Mouse (Mus musculus): Measurements from ENCODE around the gene Prdm15. TPM values are rescaled to one million over a fixed set of nuclear protein-coding genes. Genes with fewer than 3 reads are reported as not detected.

Gene Prdm15
- total and polyA plus RNA-seq, 3 experiments = 5.0 to 28.3 (median 11.7) TPM

DNA sequence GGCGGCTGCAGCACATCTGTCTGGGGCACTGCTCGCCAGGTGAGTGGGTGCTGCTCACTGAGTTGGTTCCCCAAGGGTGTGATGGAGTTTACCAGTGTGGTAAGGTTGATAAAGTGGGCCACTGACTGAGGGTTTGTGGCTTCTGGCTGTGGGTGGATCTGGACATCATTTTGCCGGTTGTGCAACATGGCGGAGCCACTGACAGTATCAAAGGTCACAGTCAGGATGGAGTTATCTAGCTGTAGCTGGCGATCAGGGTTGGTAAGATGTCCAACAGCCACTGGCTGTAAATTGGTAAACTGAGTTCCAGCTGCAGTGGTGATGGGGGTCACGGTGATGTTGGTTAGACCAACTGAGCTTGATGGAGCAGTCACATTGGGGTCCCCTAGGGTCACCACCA lies 57.4 kb downstream of the Prdm15 start:
- Histone ChIP-seq H3K4me3 (ENCODE audit: low read depth, low read length) (no peak overlapping the region), H3K27me3 (ENCODE audit: insufficient read depth, low read length) (no peaks in the 10 kb centered on the region), H3K36me3 (replicated peaks) (peaks cover 73% of the 10 kb centered on the region), H3K4me1 (ENCODE audit: insufficient read depth, low read depth, low read length) (peaks cover 27% of the 10 kb centered on the region), H3K9me3 (replicated peaks) (no peaks in the 10 kb centered on the region)
- DNase-seq (ENCODE audit: low spot score) = no peak
- TF ChIP-seq POLR2AphosphoS5 (IDR thresholded peaks at IDR 0.05; ENCODE audit: insufficient replicate concordance, low read depth, low read length) (no peak), CTCF (IDR thresholded peaks at IDR 0.05; ENCODE audit: low read depth, low read length) (no peak), GATA1 (IDR thresholded peaks at IDR 0.05; ENCODE audit: borderline replicate concordance, low read length) (no peak), TAL1 (conservative IDR thresholded peaks at IDR 0.05; ENCODE audit: low read depth, low read length) (no peak), GATA2 (IDR thresholded peaks at IDR 0.05; ENCODE audit: borderline replicate concordance, low read depth, low read length) (no peak)
- ATAC-seq (ENCODE audit: extremely low read depth, insufficient number of reproducible peaks, low FRiP score, poor library complexity, severe bottlenecking) = no peak

DNA sequence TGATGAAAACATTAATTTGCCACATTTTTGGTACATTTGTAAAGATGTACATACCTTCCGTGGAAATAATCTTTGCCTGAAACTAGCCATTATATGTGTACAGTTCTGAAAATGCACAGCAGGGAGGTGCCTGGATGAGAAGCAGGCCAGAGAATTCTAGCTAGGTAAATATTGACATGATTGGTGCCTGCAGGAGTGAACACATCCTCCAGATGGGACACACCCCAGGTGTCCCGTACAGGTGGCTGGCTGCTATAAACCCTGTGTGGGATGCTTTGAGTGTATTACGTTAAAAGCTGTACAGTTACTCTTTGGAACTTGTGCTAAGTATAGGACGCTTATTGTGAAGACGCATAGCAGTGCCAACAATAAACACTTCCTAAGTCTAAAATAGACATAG lies 68.6 kb downstream of the Prdm15 start:
- Histone ChIP-seq H3K36me3 (replicated peaks) (no peaks in the 10 kb centered on the region), H3K27me3 (ENCODE audit: insufficient read depth, low read length) (peaks cover 6% of the 10 kb centered on the region; the same call in 1 of the 2 replicates), H3K9me3 (replicated peaks) (no peaks in the 10 kb centered on the region), H3K4me1 (ENCODE audit: insufficient read depth, low read depth, low read length) (peaks cover 6% of the 10 kb centered on the region; the same call in 1 of the 2 replicates), H3K4me3 (ENCODE audit: low read depth, low read length) (no peak overlapping the region)
- no peak for ATAC-seq (ENCODE audit: extremely low read depth, insufficient number of reproducible peaks, low FRiP score, poor library complexity, severe bottlenecking)
- TF ChIP-seq GATA1 (IDR thresholded peaks at IDR 0.05; ENCODE audit: borderline replicate concordance, low read length) = no peak
- no peak for TF ChIP-seq CTCF (IDR thresholded peaks at IDR 0.05; ENCODE audit: low read depth, low read length)
- TF ChIP-seq TAL1 (conservative IDR thresholded peaks at IDR 0.05; ENCODE audit: low read depth, low read length) = no peak
- no peak for TF ChIP-seq GATA2 (IDR thresholded peaks at IDR 0.05; ENCODE audit: borderline replicate concordance, low read depth, low read length)
- no peak for TF ChIP-seq POLR2AphosphoS5 (IDR thresholded peaks at IDR 0.05; ENCODE audit: insufficient replicate concordance, low read depth, low read length)
- DNase-seq (ENCODE audit: low spot score) = no peak

DNA sequence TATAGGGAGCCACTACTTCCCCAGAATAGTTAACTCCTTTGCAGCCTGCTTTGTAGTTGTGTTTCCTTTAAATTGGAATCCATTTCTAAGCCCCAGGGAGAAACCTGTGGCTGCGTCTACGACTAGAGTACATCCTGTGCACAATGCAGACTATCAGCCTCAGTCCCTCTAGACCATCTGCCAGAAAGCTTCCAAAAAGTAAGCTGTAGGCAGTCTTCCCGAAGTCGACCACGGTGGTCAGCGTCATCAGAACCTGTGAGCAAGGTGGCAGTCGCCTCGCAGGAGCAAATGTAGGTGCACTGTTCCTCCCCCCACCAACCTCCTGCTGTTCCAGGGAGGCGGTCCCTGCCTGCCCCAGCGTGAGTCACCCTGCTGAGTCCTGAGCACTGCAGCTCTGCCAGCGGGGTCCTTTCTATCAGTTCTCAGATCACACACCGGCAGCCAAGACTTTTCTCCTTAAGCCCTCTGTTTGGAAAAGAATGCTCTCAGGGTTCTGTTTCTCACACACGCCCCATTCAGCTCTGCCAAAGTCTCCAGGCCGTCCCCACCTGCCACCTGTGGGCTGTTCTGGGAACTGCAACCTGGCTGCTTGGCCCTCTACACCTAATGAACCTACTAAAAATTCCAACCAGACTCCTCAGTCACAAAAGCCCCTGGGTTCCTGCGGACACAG lies 73.2 kb downstream of the Prdm15 start:
- H3K4me1 ChIP-seq (ENCODE audit: insufficient read depth, low read depth, low read length) = peaks cover 6% of the 10 kb centered on the region; the same call in 1 of the 2 replicates
- no peak overlapping the region; the same call in 1 of the 2 replicates for H3K4me3 ChIP-seq (ENCODE audit: low read depth, low read length)
- no peaks in the 10 kb centered on the region for H3K36me3 ChIP-seq (replicated peaks)
- TF ChIP-seq CTCF (IDR thresholded peaks at IDR 0.05; ENCODE audit: low read depth, low read length) (peak; percentile 81), GATA2 (IDR thresholded peaks at IDR 0.05; ENCODE audit: borderline replicate concordance, low read depth, low read length) (no peak)
- ATAC-seq (ENCODE audit: extremely low read depth, insufficient number of reproducible peaks, low FRiP score, poor library complexity, severe bottlenecking) (peak; percentile 78), DNase-seq (ENCODE audit: low spot score) (peak; percentile 51)
- no peaks in the 10 kb centered on the region for H3K9me3 ChIP-seq (replicated peaks)
- peaks cover 6% of the 10 kb centered on the region; the same call in 1 of the 2 replicates for H3K27me3 ChIP-seq (ENCODE audit: insufficient read depth, low read length)

DNA sequence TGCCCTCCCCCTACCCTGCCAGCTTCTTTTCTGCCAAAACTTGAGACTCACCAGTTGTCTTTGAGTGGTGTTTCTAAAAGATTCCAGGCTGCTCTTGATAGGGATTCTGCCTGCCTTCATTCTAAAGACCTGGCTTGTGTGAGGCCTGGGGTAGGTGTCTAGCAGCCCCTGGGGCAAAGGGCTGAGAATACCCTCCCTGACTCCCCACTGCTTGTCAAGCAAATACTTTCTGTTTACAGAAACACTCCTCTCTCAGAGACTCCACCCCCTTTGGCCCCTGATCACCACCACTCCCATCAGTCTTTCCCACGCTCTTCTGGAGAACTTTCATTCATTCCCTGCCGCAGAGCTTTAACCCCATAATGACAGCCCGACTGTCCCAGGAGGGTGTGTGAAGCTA lies 85.1 kb downstream of the Prdm15 start:
- no peaks in the 10 kb centered on the region for H3K4me1 ChIP-seq (ENCODE audit: insufficient read depth, low read depth, low read length)
- H3K4me3 ChIP-seq (ENCODE audit: low read depth, low read length) = no peak overlapping the region
- peaks cover 34% of the 10 kb centered on the region for H3K27me3 ChIP-seq (ENCODE audit: insufficient read depth, low read length)
- DNase-seq (ENCODE audit: low spot score) (no peak), ATAC-seq (ENCODE audit: extremely low read depth, insufficient number of reproducible peaks, low FRiP score, poor library complexity, severe bottlenecking) (no peak)
- peaks cover 8% of the 10 kb centered on the region for H3K9me3 ChIP-seq (replicated peaks)
- no peak for TF ChIP-seq GATA1 (IDR thresholded peaks at IDR 0.05; ENCODE audit: borderline replicate concordance, low read length)
- no peak for TF ChIP-seq TAL1 (conservative IDR thresholded peaks at IDR 0.05; ENCODE audit: low read depth, low read length)
- TF ChIP-seq CTCF (IDR thresholded peaks at IDR 0.05; ENCODE audit: low read depth, low read length) = no peak
- no peak for TF ChIP-seq GATA2 (IDR thresholded peaks at IDR 0.05; ENCODE audit: borderline replicate concordance, low read depth, low read length)
- no peak for TF ChIP-seq POLR2AphosphoS5 (IDR thresholded peaks at IDR 0.05; ENCODE audit: insufficient replicate concordance, low read depth, low read length)
- H3K36me3 ChIP-seq (replicated peaks) = no peaks in the 10 kb centered on the region

DNA sequence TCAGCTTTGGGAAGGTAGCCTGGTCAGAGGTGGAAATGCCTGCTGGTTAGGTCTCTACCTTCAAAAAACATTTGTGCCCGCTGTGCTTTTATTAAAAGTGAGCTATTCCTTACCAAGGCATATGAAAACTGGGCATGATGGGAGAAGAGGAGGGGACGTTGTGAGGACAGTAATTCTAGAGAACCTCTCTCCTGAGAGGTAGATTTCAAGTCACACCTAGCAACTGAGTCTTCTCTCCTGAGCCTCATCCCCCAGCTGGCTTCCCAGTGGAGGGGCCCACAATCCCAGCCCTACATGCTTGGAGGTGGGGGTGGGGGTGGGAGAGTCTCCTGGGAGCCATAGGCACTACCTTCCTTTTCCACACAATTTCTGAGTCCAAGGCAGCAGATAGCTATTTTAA lies 87.0 kb downstream of the Prdm15 start:
- DNase-seq (ENCODE audit: low spot score) = no peak
- TF ChIP-seq POLR2AphosphoS5 (IDR thresholded peaks at IDR 0.05; ENCODE audit: insufficient replicate concordance, low read depth, low read length) = no peak
- no peak for TF ChIP-seq CTCF (IDR thresholded peaks at IDR 0.05; ENCODE audit: low read depth, low read length)
- TF ChIP-seq GATA2 (IDR thresholded peaks at IDR 0.05; ENCODE audit: borderline replicate concordance, low read depth, low read length) = no peak
- no peak for TF ChIP-seq GATA1 (IDR thresholded peaks at IDR 0.05; ENCODE audit: borderline replicate concordance, low read length)
- no peak for TF ChIP-seq TAL1 (conservative IDR thresholded peaks at IDR 0.05; ENCODE audit: low read depth, low read length)
- H3K9me3 ChIP-seq (replicated peaks) = peaks cover 8% of the 10 kb centered on the region
- ATAC-seq (ENCODE audit: extremely low read depth, insufficient number of reproducible peaks, low FRiP score, poor library complexity, severe bottlenecking) = no peak
- no peaks in the 10 kb centered on the region for H3K36me3 ChIP-seq (replicated peaks)
- no peaks in the 10 kb centered on the region for H3K4me1 ChIP-seq (ENCODE audit: insufficient read depth, low read depth, low read length)
- H3K4me3 ChIP-seq (ENCODE audit: low read depth, low read length) = no peak overlapping the region
- H3K27me3 ChIP-seq (ENCODE audit: insufficient read depth, low read length) = peaks cover 31% of the 10 kb centered on the region

DNA sequence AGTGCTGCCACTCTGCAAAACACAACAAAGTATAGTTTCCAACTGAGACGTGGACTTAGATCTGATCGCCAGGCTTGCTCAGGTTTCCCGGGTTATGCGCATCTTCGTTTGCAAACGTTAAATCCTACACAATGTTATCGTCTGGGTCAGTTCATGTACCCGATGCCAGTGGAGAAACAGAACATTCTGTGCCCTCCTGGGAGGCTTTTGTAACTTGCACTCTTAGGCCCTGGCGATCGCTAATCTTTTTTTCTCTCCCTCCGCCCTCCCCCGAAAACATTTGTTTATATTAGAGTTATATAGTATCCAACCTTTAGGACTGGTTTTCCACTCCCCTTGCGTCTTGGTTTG lies 87.7 kb downstream of the Prdm15 start:
- H3K27me3 ChIP-seq (ENCODE audit: insufficient read depth, low read length) = peaks cover 31% of the 10 kb centered on the region

More for the DNA sequence above, 87.7 kb downstream of the Prdm15 start:
- Histone ChIP-seq H3K4me3 (ENCODE audit: low read depth, low read length) (no peak overlapping the region), H3K9me3 (replicated peaks) (peaks cover 8% of the 10 kb centered on the region), H3K4me1 (ENCODE audit: insufficient read depth, low read depth, low read length) (no peaks in the 10 kb centered on the region), H3K36me3 (replicated peaks) (no peaks in the 10 kb centered on the region)
- ATAC-seq (ENCODE audit: extremely low read depth, insufficient number of reproducible peaks, low FRiP score, poor library complexity, severe bottlenecking) (no peak), DNase-seq (ENCODE audit: low spot score) (no peak)
- TF ChIP-seq TAL1 (conservative IDR thresholded peaks at IDR 0.05; ENCODE audit: low read depth, low read length) = no peak
- no peak for TF ChIP-seq CTCF (IDR thresholded peaks at IDR 0.05; ENCODE audit: low read depth, low read length)
- no peak for TF ChIP-seq POLR2AphosphoS5 (IDR thresholded peaks at IDR 0.05; ENCODE audit: insufficient replicate concordance, low read depth, low read length)
- no peak for TF ChIP-seq GATA1 (IDR thresholded peaks at IDR 0.05; ENCODE audit: borderline replicate concordance, low read length)
- TF ChIP-seq GATA2 (IDR thresholded peaks at IDR 0.05; ENCODE audit: borderline replicate concordance, low read depth, low read length) = no peak
